Mouse (Mus musculus): ENCODE results near the gene Gm9887.

DNA sequence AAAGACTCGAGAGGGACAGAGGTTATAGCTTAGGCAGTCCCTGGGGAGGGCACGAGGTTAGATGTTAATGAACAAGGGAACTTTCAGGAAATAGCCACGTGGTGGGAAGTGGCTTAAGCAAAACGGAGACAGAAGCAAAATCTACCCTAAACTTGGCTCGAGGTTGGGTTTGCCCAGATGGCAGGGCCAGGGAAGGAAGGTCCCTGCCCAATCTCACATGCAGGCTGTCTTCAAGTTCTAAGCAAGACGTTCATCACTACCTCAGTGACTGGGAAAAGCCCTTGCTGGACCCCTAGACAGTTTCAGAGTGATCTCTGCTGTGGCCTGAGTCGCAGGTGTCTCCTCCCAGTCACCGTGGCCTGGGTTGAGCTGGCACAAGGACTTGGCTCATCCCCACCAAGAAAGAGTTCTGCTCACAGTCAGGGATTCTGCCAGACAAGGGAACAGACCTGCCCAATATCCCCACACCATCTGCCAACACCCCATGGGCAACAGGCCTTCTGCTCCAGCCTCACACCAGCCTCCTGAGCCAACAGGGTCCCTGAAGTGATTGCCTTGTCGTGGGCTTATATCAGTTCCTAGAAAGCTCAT is 45.5 kb upstream of the Gm9887 start:
- TF ChIP-seq CTCF (IDR thresholded peaks at IDR 0.05; ENCODE audit: extremely low read depth, insufficient read length, insufficient replicate concordance, low read depth, low read length) (no peak), POLR2A (IDR thresholded peaks at IDR 0.05; ENCODE audit: low read depth, low read length) (no peak)

Measured in small intestine, adult 2 months (tissue).